Mouse (Mus musculus): ENCODE results near the gene F8a.

DNA sequence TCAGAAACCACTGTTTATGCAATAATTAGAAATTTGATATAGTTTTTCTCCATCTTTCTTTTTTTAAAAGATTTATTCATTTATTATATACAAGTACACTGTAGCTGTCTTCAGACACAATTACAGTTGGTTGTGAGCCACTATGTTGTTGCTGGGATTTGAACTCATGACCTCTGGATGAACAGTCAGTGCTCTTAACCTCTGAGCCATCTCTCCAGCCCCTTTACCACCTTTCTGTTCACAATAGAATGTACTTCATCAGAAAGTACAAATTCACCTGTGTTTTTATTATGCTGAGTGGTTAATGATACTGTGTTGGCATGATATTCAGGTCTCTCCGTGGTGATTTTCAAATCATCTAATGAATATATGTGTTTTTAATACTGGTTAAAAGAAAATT is 2.7 kb upstream of the F8a start:
- TF ChIP-seq CTCF (IDR thresholded peaks at IDR 0.05; ENCODE audit: low read depth, low read length) (no peak), POLR2A (IDR thresholded peaks at IDR 0.05; ENCODE audit: borderline replicate concordance, low read depth, low read length) (no peak)
